Mouse (Mus musculus) testis, postnatal 10 days (tissue): ENCODE data around the gene Smarcd1.
"Not testable (repeated sequence)": the region's sequence is repeated elsewhere in the genome, so short reads cannot be mapped to it uniquely, and the experiment has no call there.

Source experiments
- DNase-seq: peaks from one replicate; pipeline ENCODE4 v3.0.0; 2021; ENCODE audit warnings: low spot score

Gene Smarcd1

DNA sequence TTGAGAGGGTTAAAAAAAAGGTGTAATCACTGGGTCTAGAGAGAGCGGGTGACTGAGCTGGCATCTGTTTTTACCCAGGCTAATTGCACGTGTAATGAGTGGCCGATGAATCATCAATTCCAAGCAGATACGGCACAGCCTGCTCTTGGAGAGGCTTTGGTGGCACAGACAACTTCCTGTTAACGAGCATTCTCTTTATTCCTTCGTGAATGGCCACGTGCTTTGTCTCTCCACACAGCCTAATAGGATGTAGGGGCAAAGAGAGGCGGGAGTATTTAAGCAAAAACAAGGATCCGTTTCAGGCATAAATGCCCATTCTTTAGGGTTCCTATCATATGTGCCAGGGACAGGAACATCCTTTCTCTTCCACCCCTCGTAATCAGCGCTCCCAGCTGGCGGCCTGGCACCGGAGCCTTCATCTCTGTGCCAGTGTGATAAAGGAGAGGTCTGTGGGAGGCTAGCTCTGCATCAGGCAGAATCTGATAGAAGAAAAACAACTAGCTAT, 13.5 kb downstream of the Smarcd1 start:
- DNase-seq: peak; percentile 54

GRCm38 (mm10) chr15:99715982-99716746, 14.2 kb downstream of the Smarcd1 start:
- peak; percentile 52 for DNase-seq

DNA sequence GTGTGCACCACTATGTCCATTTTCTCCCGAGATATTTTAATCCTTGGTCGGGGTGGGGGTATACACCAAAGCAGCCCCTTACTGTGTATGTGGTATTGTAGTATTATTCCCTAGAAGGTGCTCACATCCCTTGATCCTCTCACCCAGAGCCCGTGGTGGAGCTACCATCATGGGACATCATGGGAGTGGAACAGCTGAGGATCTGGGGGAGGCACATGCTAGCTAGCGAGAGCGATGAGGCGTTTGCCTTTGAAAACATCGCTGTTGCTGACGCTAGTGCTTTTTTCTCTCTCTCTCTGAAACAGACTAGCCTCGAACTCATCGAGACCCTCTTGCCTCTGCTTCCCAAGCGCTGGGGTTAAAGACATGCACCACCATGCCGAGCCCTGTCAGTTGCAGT, 14.9 kb downstream of the Smarcd1 start:
- no peak for DNase-seq

- peak; percentile 77 for DNase-seq
Measured at GRCm38 (mm10) chr15:99717386-99718334, 15.7 kb downstream of the Smarcd1 start, which contains the start of gene Gpd1. Gene Gpd1, plus strand, starts transcription at chr15:99717515.

GRCm38 (mm10) chr15:99718461-99719021, 16.6 kb downstream of the Smarcd1 start:
- DNase-seq: no peak

DNA sequence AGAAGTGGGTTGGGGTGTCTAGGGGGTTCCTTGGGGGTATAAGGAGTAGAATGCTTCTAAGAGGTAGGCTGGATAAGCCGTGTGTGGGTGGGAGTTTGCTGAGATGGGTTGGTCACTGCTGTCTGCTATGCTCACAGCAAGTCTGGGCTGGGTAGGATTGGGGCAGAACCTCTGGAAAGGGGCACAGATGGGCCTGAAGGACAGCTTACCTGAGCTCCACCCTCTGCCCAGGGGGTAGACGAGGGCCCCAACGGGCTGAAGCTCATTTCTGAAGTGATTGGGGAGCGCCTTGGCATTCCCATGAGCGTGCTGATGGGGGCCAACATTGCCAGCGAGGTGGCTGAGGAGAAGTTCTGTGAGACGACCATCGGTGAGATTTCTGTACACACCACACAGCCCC, 17.9 kb downstream of the Smarcd1 start:
- no peak for DNase-seq

DNA sequence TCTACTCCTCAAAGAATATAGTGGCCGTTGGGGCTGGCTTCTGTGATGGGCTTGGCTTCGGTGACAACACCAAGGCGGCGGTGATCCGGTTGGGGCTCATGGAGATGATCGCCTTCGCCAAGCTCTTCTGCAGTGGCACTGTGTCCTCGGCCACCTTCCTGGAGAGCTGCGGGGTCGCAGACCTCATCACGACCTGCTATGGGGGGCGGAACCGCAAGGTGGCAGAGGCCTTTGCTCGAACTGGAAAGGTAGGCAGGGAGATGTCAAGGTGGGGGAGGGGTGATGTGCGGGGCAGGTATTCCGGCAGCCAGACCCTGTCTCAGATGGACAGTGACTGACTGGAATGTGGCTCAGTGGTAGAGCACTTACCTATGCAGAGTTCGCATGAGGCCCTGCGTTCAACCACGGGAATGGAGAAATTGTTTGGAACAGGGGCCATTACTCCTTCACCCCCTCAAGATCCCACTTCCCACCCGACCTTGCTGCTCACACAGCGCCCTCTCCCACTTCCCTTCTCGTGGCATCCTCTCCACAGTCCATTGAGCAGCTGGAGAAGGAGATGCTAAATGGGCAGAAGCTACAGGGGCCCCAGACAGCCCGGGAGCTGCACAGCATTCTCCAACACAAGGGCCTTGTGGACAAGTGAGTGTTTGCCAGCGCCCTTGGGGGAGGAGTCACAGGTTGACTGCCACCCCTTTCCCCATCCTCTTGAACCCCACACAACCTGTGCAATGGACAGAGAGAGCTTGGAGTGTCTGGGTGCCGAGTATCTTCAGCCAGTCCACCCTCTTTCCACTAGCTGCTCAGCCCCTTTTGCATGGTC, 20.2 kb downstream of the Smarcd1 start:
- DNase-seq: no peak

DNA sequence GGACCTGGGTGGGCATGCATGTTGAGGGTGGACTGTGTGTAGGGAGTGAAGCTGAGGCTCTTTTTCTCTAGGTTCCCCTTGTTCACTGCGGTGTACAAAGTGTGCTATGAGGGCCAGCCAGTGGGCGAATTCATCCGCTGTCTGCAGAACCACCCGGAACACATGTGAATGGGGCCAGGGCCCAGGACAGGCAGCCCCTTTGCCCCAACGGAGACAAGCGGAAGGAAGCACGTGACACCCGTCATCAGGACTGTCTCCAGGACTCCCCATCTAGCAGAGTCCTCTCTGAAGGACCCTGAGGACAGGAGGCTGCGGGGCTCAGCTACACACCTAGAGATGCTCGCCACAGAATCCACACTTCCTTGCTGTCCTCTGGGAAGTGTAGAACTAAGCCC, 21.2 kb downstream of the Smarcd1 start:
- no peak for DNase-seq

- DNase-seq: peak; percentile 72
Measured at GRCm38 (mm10) chr15:99723515-99724291, 21.8 kb downstream of the Smarcd1 start.

DNA sequence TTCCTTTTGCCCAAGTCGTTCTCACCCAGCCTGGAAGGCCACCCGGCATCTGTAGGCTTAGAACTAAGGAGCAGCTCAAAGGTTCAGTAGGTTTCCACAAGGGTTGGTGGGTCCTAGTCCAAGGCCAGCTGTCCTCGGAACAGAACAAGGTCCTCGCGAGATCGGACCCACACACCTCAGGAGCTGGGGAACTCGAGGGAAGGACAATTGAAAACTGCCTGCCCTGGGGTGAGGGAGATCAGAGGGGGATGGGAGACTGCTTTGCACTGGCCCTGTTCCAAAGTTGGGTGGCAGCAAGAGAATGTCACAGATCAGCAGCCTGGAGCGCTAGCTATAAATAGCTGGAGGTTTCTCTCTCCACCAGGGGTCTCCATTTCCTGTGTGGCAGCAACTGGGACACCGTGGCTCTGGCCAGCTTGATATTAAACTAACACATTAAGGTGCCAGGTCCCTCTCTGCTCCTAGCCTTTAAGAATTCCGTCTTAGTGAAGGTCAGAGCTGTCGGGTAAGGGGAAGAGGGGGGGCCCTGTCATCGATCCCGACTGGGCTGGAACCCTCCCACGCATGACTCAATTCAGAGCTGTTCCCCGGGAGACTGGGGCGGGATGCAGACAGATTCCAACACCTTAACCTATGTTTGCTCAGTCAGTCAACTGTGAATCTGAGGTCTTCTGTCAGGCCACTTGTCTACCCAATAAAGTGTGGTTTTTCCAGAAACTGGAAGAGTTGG, 22.5 kb downstream of the Smarcd1 start:
- DNase-seq: peak; percentile 74

DNA sequence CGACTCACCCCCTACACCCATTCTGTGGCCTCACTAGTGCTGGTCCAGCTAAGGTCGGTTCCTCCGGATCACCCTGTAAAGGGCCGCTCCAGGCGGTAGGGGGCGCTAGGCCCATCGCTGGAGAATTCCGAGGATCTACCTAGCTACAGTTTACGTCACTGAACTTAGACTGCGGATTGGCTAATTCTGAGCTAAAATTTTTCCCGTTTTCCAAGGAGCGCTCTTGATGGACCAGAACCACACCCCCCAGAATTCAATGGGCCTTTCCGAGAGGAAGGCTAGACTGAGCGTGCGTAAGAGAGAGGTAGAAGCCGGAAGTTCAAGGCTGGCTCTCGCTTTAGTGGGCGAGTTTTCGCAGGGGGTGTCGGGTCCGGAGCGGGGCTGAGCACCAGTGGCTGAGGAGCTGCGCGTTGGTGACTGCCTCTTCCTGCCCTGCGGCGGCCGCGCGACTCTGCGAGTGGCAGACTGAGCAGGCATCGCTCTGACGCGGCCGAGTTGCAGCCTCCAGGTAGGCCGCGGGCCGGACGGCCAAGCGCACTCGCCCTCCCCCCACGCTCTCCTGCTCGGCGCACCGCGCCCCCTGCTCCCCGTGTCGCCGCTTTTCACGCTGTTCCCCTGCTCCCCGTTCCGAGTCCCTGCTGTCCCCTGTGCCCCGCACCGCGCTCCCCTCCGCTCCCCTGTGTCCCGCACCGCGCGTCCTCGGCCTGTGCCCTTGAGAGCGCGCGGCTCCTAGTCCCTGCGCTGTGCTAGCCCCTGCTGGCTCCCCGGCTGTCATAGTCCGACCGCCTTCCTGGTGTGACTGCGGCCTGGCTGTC, 23.6 kb downstream of the Smarcd1 start, which contains the start of gene Cox14:
Gene Cox14, plus strand, starts transcription at position 278 of the 815 bp plus-strand sequence.
- DNase-seq: peak; percentile 95

DNA sequence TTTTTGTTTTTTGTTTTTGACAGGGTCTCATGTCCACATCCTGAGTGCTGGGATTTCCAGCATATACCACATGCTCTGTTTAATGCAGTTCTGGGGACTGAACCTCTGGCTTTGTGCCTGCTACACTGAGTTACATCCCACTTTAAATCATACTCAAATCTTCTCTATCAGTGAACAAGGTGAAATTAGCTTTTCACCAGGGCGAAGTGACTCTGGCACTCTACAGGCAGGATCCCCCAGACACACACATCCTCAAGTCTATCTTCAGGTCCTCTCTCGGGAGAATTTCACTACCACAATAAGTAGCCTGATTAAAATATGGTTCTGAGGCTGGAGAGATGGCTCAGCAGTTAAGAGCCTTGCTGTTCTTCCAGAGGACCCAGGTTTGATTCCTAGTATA, 24.6 kb downstream of the Smarcd1 start:
- no peak for DNase-seq

- not testable (repeated sequence) for DNase-seq
Measured at GRCm38 (mm10) chr15:99727039-99727438, 25.1 kb downstream of the Smarcd1 start.

DNA sequence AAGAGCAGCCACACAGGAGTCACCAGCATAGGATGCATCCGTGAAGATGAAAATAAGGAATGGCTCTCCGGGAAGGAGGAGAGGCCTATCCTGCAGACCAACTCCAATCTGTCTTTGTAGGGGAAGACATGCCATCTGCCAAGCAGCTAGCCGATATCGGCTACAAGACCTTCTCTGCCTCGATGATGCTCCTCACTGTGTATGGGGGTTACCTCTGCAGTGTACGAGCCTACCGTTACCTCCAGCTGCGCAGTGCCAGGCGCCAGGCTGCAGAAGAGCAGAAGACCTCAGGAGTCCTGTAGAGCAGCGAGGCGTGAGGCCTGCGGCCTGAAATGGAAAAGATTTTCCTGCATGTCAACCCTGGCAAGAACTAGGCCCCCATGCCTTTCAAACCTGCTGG, 25.6 kb downstream of the Smarcd1 start:
- no peak for DNase-seq

GRCm38 (mm10) chr15:99728211-99728610, 26.3 kb downstream of the Smarcd1 start:
- DNase-seq: no peak

DNA sequence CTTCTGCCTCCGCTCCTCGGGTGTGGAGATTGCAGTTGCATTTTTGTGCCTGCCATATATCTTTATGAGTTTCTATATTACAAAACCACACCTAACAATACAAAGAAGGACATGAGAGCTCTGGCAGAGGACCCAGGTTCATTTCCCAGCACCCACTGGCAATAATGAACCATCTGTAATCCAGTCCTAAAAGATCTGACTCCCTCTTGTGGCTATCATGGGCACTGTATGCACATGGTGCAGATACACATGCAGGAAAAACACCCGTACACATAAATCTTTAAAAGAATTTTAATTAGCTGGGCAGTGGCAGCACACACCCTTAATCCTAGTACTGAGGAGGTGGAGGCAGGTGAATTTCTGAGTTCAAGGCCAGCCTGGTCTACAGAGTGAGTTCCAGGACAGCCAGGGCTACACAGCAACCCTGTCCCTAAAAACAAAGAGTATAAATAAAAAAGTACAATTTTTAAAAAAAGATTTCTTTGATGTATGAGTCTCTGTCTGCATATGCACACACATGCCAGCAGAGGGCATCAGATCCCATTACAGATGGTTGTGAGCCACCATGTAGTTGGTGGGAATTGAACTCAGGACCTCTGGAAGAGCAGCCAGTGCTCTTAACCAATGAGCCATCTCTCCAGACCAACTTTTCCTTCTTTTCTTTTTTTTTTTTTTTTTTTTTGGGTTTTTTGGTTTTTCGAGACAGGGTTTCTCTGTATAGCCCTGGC, 27.3 kb downstream of the Smarcd1 start:
- no peak for DNase-seq

- no peak for DNase-seq
Measured at GRCm38 (mm10) chr15:99731167-99731566, 29.2 kb downstream of the Smarcd1 start.

GRCm38 (mm10) chr15:99731678-99732077, 29.7 kb downstream of the Smarcd1 start:
- DNase-seq: no peak
